Mouse (Mus musculus) small intestine, adult 2 months (tissue): ENCODE data around the gene Gm20388.

ENCODE experiments used
- CTCF ChIP-seq: fragments of 200-500 bp; IDR thresholded peaks from 2 replicates; pipeline ENCODE4 v1.5.1; 2012; ENCODE audit warnings: low read depth, mild to moderate bottlenecking, control low read depth, inconsistent platforms, low read length, moderate library complexity, mixed read lengths; ENCODE audit not compliant: insufficient replicate concordance, insufficient read length; ENCODE audit errors: extremely low read depth
- POLR2A ChIP-seq: fragments of 200-500 bp; IDR thresholded peaks from 2 replicates; pipeline ENCODE4 v1.6.1; 2012; ENCODE audit warnings: low read depth, mild to moderate bottlenecking, control low read depth, inconsistent platforms, low read length, moderate library complexity

DNA sequence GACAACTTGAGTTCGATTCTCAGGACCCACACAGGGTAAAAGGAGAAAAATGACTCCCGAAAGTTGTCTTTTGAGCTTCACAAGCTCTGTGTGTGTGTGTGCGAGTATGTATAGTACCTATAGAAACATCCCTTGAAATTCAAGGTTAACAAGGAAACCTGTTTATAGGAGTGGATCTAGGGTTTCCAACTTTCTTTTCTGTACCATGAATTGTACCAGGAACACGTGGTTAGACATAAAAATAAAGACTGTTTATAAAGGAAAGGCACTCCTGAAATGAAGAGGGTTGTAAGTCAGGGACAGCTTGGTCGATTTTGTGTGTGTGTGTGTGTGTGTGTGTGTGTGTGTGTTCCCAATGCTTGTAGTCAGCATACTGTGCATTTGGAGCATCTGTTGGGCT is 1198.0 kb downstream of the Gm20388 start:
- TF ChIP-seq POLR2A (no peak), CTCF (no peak)
